Mouse (Mus musculus) frontal cortex, postnatal 10 days (tissue): ENCODE measurements at regions not wholly inside any gene's neighbourhood (a gene's known extent, or its start where the extent isn't known, plus 50 kb on each side); places are given as distances from the start of the nearest gene placed in this dataset.

ENCODE experiments used
- DNase-seq, 2 experiments: peaks; one replicate each; pipeline ENCODE4 v3.0.0; 2022; ENCODE audit warnings: low spot score in 2 of 2, mixed read lengths in 1 of 2

DNA sequence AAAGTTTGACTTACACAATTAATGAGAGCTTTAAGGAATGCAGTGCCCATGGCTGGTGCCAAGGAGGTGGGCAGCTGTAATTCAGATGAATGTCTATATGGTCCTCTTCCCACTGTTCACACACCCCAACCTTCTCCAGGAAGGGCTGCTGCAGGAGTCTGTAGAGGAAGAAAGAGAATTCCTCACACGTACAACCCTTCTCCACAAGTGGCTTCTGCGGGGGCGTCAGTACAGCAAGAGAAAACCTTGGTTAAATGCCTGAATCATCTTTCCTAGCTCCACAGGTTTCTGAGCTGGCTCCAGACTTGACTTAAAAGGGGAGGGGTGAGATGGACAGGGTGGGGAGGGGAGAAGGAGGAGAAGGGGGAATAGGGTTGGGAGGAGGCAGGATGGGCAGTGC is 306.3 kb downstream of the Tbc1d1 start:
- no peak for DNase-seq

- no peak for DNase-seq
Measured at GRCm38 (mm10) chr5:64463570-64463969, 307.5 kb downstream of the Tbc1d1 start.

DNA sequence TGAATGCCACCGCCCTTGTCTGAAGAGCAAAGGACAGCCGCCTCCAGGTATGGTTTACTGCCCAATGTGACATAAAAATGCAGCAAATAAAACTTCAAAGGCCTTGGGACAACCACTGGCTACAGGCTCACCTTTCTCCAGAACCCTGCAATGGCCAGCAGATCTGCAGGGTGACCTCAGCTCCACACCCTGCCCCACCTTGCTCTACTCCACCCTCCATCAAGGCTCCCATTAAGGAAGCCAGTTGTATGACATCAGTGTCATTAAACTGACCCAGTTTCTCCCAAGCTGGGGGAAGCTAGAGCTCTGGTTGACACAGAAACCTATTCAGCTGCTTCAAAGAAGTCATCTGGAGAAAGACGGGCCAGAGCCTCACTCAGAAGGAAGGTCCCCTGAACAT is 310.2 kb downstream of the Tbc1d1 start:
- no peak for DNase-seq

DNA sequence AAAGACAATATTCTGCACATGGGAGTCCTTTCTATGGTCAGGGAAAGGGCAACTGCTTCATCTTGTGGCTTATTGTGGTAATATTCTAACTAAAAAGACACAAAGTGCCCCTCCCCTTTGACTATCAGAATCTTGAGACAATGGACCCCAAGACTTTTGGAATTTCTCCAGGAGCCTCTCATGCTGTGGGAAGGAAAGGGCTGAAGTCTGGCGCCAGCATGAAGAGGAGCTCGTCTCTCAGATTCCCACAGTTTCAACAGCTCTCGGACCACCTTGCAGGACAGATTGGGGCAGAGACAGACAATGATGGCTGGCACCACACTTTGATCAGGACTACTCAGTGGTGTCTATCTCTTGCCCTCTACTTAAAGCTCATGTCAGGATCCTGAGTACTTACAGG is 311.8 kb downstream of the Tbc1d1 start:
- DNase-seq = no peak

DNA sequence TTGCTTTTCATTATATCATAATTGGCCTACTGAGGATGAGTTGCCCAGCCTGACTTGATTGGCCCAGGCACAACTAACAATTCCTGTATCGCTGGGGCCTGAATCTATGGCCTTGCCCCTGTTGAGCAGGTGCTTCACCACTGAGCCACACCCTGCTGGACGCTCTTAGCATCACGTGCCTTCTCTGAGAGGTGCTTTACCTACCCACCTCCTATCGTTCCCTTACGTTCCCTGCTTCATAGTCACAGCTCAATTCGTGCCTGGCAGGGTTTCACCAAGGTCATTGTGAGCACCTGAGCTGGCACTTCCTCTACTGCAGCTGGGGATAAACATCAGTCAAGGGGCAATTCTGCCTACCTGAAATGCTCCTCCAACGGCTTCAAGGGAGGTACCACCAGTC is 312.2 kb downstream of the Tbc1d1 start:
- DNase-seq = no peak

- DNase-seq = no peak
Measured at GRCm38 (mm10) chr5:64472008-64472407, 315.9 kb downstream of the Tbc1d1 start.

DNA sequence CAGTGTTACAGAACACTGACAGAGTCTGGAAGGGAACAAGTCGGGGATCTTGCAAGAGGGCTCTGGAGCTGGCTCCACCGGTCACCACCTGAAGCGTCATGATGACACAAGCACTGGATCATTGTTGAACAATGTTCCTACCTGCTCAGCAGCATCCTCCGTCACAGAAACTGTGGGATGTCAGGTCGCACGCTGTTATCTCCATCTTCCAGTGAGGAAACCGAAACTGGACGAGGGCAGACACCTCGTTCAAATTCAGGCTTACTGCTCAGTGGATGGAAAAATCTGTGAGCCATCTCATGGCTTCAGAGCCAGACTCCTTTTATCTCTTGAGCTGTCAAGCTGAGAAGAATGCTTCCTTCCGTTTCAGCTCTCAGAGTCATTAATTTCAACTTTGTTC is 316.3 kb downstream of the Tbc1d1 start:
- no peak for DNase-seq

GRCm38 (mm10) chr5:64474868-64475267 is 318.8 kb downstream of the Tbc1d1 start:
- DNase-seq = no peak

- DNase-seq = no peak
Measured at GRCm38 (mm10) chr5:64475736-64476519, 319.8 kb downstream of the Tbc1d1 start.

GRCm38 (mm10) chr5:64476641-64477369 is 320.7 kb downstream of the Tbc1d1 start:
- no peak for DNase-seq

GRCm38 (mm10) chr5:64478143-64478542 is 322.0 kb downstream of the Tbc1d1 start:
- DNase-seq = no peak

DNA sequence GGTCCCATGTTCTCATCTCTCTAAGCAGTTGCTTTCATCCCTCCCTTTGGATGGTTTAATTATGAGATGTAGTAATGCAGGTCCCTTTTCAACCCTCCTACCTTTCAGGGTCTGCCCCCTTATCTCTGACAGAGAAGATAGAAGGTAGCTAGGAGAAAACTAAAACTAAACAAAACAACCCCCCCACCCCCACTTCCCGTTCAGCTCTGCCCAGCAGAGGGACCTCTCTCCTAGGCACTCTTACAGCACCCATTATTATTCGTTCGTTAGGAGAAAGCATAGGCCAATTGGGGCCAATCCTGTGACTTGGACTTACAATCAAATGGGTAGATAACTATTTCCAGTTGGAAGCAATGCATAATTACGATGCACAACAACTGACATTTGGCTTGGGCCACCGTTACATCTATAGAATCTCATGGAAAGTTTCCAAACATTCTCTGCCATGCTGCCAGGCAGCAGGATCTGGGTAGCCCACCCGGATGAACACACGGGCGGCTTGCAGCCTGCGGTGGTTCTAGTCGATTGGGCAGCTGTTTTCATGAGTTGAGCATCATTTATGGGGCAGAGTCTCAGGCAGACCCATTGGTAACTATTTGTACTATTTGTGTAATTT is 322.6 kb downstream of the Tbc1d1 start:
- DNase-seq = no peak

DNA sequence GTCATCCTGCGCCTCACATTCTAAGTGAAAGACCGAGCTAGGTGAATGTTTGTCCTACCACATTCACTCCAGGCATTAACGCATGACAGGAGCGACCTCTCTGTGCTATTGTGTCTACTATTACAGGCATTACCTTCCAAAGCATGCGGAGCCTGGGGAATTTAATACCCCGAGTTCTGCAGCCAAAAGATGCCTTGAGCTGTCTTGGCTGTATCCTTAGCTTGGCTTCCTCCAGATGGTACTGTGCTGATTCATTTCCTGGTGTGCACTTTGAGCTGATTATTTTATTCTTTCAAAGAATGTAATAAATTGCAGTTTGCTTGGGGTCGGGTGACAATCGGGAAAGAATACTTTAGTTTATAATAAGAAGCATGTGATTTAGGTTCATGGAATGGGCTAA is 323.2 kb downstream of the Tbc1d1 start:
- no peak for DNase-seq

DNA sequence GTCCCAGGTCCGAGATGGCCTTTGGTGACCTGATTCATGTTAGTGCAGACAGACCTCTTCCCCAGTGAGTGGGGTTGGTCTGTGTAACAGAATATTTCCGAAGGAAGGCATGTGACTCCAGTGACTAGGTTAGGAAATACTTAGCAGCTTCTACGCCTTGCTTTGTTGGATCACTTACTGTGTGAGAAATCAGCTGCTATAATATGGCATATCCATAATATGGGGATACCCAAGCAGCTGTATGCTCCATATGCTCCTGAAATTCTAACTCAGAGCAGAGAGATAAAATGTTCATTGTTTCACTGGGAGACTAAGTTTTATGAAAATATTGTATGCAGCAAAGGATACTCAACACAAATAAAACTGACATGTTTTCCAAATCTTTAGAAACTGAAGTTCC is 318.1 kb upstream of the Klf3 start:
- DNase-seq = no peak

GRCm38 (mm10) chr5:64485856-64486255 is 317.3 kb upstream of the Klf3 start:
- no peak for DNase-seq

- DNase-seq = no peak
Measured at GRCm38 (mm10) chr5:64486761-64487160, 316.4 kb upstream of the Klf3 start.

DNA sequence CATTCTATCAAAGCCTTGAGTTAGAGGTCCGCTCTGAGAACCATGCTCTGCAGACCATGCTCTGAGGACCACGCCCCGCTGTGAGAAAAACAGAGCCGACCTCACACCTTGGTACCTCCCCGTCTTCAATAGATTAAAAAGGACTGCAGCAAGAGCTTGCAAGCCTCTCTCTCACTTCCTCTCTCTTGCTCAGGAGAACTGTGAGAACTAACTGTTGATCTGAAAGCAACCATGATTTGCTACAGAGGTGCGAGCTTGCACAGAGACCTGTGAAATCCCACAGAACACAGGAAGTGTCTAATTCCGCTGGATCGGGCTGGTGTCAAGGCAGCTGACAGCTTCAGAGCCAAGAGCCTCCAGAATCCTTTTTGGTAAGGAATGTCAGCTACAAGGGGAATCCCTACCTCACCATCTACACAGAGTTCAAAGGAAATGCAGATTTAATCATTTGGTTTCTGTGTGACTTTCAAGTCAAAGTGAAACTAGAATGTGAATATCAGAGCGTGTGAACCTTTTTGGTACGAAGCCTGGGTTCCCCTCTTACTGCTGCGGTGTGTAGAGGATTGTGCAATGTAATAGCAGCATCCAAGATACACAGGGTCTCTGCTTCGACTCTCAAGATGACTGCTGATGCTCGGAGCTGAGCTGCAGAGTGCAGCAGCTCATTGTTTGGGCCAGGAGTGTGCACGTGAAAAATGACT is 315.3 kb upstream of the Klf3 start:
- no peak for DNase-seq

DNA sequence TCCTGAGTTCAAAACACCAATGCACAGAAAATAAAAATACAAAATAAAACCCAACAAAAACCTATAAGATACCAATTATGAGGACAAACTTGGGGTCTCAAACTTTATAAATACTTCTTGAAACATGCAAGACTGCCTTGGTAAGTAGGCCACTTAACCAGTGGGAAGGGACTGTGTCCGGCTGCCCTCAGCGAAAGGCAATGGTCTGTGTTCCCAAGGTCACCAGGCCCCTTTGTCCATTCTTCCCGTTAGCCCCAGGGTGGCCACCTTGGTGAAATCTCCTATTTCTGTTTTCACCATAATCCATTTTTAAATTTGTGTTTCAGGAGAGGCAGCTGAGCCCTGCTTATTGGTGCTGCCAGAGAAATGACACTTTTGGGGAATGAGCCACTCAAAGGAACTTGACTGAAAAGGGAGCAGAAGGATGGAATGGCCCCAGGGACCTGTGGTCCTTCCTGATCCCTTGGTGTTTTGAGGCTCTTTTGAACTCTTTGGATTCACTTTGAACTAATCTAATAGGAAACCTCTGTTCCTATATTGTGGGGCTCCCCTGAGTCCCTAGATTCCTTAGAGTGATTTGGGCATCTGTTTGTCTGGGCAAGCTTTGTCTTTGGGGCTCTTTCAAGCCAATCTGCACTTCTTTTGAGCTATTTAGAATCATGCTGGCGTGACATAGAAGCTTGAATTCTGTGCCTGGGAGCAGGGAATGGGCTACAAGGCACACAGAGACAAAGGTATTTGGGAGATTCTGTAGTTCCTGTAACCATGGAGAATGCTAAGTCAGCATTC is 313.3 kb upstream of the Klf3 start:
- DNase-seq = no peak

DNA sequence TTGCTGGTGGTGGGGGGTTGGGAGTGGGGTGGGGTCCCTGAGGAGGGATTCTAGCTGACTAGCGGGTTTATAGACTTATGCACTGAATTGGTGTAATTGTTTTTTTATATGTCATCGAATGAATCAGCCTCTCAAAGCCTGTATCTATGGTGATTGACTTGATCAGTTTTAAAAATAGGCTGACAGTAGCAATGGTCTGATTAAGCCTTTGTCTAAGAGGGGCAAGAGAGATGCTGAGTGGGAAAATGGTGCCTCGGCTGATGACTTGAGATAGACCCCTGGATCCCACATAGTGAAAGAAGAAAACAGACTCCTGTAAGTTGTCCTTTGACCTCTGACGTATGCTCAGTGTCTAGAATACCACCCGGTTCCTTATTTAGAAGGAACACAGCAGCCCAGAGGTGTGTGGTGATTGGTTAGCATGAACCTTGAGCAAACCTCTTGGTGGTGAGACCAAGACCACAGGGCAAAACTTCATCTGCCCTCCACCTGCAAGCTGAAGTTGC is 312.7 kb upstream of the Klf3 start:
- DNase-seq = no peak

- DNase-seq = no peak
Measured at GRCm38 (mm10) chr5:64494429-64494828, 308.8 kb upstream of the Klf3 start.

- DNase-seq = no peak
Measured at GRCm38 (mm10) chr5:64496853-64497252, 306.3 kb upstream of the Klf3 start.
